Mouse (Mus musculus) embryonic fibroblast, embryonic 13.5 days (primary cell): ENCODE data around the gene E130308A19Rik.

Experiments
- CTCF ChIP-seq: IDR thresholded peaks from 2 replicates; pipeline ENCODE4 v1.5.1; 2011; ENCODE audit warnings: mild to moderate bottlenecking, control low read depth, low read length, moderate library complexity, borderline replicate concordance; ENCODE audit not compliant: insufficient read depth
- POLR2A ChIP-seq: IDR thresholded peaks from 2 replicates; pipeline ENCODE4 v1.6.1; 2011; ENCODE audit warnings: low read depth, mild to moderate bottlenecking, control low read depth, low read length, moderate library complexity

- TF ChIP-seq POLR2A, result peak; percentile 48; the same call in 1 of the 2 replicates
- no peak for TF ChIP-seq CTCF
Measured at GRCm38 (mm10) chr4:59580495-59581281, 45.3 kb upstream of the E130308A19Rik start.
